Mouse (Mus musculus) ES-Bruce4 (cell line): ENCODE results near the gene Atpif1.

Experiments
- CTCF ChIP-seq: IDR thresholded peaks from one replicate; pipeline ENCODE4 v1.8.1; 2011; ENCODE audit warnings: low read depth, low read length
- EP300 ChIP-seq: IDR thresholded peaks from 2 replicates; pipeline ENCODE4 v1.6.1; 2011; ENCODE audit warnings: low read depth, low read length; ENCODE audit not compliant: insufficient read depth
- POLR2A ChIP-seq: IDR thresholded peaks from one replicate; pipeline ENCODE4 v1.8.1; 2011; ENCODE audit warnings: low read length; ENCODE audit not compliant: insufficient read depth

DNA sequence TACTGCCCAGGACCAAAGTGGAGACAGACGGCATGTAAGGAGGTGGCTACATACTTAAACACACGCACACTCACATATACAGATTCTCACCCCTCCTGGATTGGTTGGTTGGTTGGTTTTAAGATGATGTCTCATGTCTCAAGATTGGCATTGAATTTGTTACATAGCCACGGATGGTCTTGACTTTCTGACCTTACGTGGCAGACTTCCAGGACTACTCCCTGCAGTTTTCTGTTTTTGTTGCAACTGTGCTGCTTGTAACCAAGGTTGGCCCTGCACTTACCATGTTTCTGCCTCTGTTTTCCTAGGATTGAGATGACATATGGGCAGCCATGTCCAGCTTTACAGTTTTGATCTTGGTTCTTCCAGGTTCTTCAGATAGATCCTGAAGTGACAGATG, 8.0 kb upstream of the Atpif1 start:
- no peak for TF ChIP-seq POLR2A
- TF ChIP-seq EP300: no peak
- no peak for TF ChIP-seq CTCF
